Mouse (Mus musculus) c-Kit-positive CD71-positive TER-119-positive erythroid progenitor cells, embryonic 14.5 days (primary cell): ENCODE data around the gene Pfn3.

Experiments
- DNase-seq: peaks from one replicate; pipeline ENCODE4 v3.0.0-alpha.2; 2013; ENCODE audit warnings: low spot score

The Pfn3 gene

DNA sequence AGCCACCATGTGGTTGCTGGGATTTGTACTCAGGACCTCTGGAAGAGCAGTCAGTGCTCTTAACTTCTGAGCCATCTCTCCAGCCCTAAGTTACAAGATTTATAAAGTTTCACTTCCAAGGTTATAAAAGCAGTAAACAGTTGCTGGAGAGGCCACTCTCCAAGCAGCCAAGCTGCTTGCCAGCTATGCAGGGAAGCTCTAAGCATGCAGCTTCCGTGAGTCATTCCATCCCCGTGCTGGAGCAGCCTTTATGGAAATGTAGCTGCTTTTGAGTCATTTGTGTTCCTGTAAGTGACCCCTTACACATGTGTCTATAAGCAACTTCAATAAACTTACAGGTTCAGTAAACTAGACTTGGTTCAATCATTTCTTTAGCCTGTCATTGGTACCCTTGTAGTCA lies 15.5 kb upstream of the Pfn3 start:
- no peak for DNase-seq

GRCm38 (mm10) chr13:55429226-55429888 lies 14.3 kb upstream of the Pfn3 start:
- DNase-seq, result no peak

- DNase-seq, result no peak
These were observed 11.6 kb upstream of the Pfn3 start, which contains the start of gene F12 for GRCm38 (mm10) chr13:55426613-55427012. Gene F12, minus strand, starts transcription at chr13:55426793.

- no peak for DNase-seq
These were observed 6.1 kb upstream of the Pfn3 start for GRCm38 (mm10) chr13:55420933-55421800.

- no peak for DNase-seq
These were observed 5.2 kb upstream of the Pfn3 start for GRCm38 (mm10) chr13:55420018-55420932.

DNA sequence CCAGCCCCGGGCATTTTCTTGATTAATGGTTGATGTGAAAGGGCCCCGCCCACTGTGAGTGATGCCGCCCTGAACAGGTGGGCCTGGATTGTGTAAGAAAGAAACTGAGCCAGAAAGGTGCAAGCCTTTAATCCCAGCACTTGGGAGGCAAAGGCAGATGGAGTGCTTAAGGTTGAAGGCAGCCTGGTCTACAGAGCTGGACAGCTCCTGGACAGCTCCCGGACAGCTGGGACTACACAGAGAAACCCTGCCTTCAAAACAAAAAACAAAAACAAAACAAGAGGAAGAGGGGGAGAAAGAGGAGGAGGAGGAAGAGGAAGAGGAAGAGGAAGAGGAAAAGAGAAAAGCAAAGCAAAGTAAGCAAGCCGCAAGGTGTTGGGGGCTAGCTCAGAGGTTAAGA lies 4.1 kb upstream of the Pfn3 start:
- DNase-seq, result no peak

GRCm38 (mm10) chr13:55418004-55418403 lies 3.0 kb upstream of the Pfn3 start:
- DNase-seq, result peak; percentile 64

GRCm38 (mm10) chr13:55413333-55413732 lies 1.7 kb downstream of the Pfn3 start:
- DNase-seq, result no peak

- DNase-seq, result no peak
These were observed 2.3 kb downstream of the Pfn3 start for GRCm38 (mm10) chr13:55412643-55413307.

DNA sequence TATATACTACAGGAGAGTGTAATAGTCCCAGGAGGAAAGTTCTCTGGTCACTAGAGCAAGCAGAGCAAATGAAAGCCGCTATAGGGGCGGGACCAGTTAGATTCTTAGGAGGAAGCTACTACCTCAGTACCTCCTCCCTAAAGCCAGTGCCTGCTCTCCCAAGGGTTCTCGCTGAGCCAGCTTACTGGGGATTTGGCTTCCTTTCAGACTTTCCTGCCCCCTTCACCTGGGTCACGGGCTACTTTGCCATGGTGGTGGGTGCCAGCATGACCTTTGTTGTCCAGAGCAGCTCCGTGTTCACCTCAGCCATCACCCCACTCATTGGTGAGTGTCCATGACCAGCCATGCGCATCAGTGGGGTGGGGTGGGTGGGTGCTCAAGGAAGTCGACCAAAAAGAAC lies 3.2 kb downstream of the Pfn3 start:
- no peak for DNase-seq

DNA sequence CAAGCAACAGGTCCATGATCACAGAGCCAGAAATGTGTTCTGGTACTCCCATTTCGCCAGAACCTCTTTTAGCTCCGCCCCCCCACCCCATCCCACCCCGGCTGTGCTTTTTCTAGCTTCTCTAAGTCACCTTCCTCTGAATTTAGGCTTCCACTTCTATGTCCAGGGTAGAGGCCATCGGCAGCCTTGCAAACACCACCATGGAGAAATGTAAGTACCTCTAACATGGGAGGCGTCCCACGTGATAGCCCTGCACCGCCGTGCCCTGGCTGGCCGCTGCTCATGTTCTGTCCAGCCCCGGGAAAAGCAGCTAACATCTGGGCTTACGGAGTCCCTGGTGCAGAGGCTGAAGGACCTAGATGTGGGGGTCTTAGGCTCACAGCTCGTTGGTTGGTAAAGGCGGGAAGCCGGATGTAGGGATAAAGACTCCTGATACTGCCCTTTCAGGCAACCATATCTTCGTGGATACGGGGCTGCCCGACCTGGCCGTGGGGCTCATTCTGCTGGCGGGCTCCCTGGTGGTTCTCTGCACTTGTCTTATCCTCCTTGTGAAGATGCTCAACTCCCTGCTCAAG lies 6.4 kb downstream of the Pfn3 start:
- DNase-seq, result no peak

DNA sequence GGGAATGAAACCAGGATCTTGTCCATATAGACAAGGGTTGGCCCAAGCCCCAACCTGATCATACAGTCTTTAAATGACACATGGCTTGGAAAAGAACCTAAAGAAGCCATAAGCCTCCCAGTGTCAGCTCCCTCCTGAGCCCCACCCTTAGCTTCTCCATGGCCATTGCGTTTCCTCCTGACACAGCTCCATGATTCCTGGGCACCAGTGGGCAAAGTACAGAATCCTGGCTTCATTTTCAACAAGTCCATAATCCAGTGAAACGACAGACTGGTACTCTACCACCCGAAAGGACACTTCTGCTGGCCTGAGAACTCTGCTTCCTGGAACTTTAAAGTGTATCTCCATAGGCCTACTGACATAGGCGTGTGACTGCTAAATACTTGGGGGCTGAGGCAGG lies 7.7 kb downstream of the Pfn3 start:
- DNase-seq, result no peak

- DNase-seq, result no peak
These were observed 9.1 kb downstream of the Pfn3 start for GRCm38 (mm10) chr13:55405783-55406390.

GRCm38 (mm10) chr13:55404853-55405782 lies 9.9 kb downstream of the Pfn3 start:
- peak; percentile 60 for DNase-seq

GRCm38 (mm10) chr13:55403935-55404852 lies 10.8 kb downstream of the Pfn3 start:
- no peak for DNase-seq

DNA sequence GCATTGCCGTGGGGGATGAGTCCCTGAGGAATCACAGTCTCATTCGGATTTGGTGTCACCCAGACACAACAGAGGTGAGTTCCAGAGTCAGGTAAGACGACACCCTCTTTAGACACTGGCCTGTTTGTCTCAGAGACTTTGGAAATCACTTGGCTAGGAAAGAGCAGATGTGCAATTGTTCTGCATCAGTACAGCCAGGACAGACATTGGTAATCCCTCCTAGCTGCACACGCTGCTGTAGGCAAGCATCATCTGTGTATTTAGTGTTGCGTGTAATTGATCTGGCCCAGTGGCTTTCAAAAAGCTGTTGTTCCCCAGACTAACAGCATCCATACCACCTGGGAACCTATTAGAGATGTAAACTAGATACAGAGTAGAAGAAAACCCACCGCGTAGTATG lies 11.8 kb downstream of the Pfn3 start:
- DNase-seq, result no peak

GRCm38 (mm10) chr13:55400039-55400346 lies 15.0 kb downstream of the Pfn3 start:
- DNase-seq, result no peak

DNA sequence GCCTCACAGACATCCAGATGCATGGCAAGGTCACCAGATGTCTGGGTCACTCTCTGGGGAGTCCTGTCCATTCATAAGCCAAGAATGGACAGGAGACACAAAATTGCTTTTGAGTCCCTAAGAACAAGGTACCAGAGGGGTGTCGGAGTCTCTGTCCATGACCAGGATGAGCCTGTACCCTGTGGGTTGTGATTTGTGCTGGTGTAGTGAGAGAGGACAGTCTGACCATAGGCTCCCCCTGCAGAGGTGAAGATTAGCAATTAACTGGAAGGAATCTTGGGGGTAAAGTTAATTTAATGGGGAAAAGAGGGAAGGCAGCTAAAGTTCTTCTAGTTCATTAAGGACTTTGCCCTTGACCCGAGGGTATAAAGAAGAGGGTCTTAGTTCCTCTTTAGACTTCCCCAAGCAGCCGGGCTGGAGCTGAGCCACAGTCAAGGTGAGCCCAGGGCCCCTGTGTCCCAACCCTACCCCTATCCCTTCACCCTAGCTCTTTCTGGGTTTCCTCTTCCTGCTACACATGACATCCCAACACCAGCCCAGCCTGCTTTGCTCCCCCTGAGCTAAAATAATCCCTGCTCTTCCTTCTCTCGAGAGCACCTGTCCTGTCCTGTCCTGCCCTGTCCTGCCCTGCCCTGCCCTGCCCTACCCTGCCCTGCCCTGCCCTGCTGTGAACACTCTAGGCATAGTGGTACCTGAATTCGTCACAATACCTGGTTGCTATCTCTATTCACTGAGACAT lies 15.6 kb downstream of the Pfn3 start:
- DNase-seq, result no peak
